Mouse (Mus musculus): ENCODE data around the gene Tmem132d. TPM values are rescaled to one million over a fixed set of nuclear protein-coding genes. Genes with fewer than 3 reads are reported as not detected.

The Tmem132d gene
- polyA plus RNA-seq, 1 experiment from 2014 or later: 2.1 TPM

DNA sequence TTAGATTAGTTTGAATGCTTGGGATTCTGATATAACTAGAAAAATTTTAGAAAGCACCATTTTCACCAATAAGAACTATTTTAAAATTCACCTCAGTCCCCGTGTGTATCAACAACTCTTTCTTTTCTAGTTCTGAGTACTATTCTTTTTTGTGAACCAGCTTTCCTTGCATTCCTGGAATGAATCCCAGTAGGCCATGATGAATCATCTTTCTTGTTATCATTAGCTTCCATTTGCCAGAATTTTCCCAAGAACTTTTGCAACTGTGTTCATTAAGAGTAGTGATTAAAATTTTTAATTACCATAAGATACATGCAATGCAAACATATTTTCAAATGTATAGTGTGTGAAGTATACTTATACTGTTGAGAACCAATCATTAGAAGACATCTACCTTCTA, 537.7 kb downstream of the Tmem132d start:
- Histone ChIP-seq H3K4me2 (replicated peaks) (no peak overlapping the region), H3K4me1 (no peaks in the 10 kb centered on the region), H3K27ac (no peak overlapping the region), H3K27me3 (replicated peaks) (no peaks in the 10 kb centered on the region), H3K9me3 (no peaks in the 10 kb centered on the region), H3K36me3 (no peaks in the 10 kb centered on the region), H3K9ac (no peak overlapping the region), H3K4me3 (no peak overlapping the region)
- 90% methylated on average over 1 of the region's 1 CpGs for WGBS
- no peak for ATAC-seq (ENCODE audit: low FRiP score, low read depth)

DNA sequence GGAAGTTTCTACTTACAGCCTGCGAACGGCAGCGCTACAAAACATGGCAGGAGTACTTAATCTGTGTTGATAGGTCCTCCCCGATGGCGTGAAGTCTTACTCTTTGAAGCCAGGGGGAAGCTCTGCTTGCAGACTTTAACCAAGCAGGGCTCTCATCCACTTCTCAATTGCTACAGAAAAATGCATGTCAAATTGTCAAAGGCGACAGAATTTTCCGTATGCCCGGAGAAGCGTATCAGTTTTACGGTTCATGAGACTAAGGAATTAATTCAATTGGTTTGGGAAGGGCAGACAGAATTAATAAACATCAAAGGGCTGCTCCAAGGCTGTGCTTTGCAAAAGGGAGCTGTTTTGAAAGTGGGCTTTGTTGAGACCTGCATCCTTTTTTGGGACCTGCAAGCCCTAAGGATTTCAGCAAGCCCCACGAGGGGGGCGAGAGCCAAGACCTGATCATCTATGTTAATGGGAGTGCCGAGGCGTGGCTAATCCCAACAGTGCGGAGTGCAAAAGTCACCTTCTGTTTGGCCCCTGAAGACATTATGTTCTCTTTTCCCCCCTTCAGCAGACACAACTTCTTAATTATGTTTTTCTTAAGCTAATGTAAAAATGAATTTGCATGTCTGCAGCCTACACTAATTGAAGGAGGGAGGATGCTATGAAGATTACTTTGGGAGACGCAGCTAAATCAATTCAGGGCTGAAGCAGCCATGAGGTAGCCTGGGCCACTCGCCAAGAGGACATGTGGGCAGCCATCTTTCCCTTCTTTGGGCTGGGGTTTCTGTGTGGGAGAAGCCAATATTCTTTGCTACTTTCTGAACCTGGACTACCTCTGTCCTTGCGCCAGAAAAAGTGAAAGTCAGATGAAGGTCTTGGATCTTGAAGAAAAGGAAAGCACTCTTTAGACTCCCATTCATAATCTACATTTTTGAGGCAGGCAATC, 547.0 kb downstream of the Tmem132d start:
- ATAC-seq (ENCODE audit: low FRiP score, low read depth): no peak
- Histone ChIP-seq H3K9me3 (no peaks in the 10 kb centered on the region), H3K4me2 (replicated peaks) (no peak overlapping the region), H3K36me3 (no peaks in the 10 kb centered on the region), H3K27me3 (replicated peaks) (no peaks in the 10 kb centered on the region), H3K4me1 (no peaks in the 10 kb centered on the region), H3K9ac (no peak overlapping the region), H3K4me3 (no peak overlapping the region), H3K27ac (no peak overlapping the region)
- WGBS: 77% methylated on average over 18 of the region's 18 CpGs

DNA sequence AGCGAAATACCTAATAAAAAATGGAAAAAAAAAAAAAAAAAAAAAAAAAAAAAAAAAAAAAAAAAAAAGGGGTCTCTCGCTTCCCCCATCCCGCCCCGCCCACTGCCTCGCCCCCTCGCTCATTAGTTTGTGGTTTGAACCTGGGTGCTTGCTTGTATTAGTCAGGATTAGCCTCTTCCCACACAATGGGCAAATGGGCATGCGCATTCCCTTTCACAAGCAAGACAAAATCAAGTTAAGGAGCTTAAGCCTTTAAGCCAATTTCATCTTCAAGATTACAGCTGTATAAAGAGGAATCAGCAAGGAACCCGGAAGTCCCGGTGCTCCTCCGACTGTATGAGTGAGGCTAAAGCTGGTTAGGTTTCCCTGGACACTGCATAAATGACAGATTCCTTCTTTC, 549.9 kb downstream of the Tmem132d start:
- Histone ChIP-seq H3K36me3 (no peaks in the 10 kb centered on the region), H3K4me3 (no peak overlapping the region), H3K4me1 (no peaks in the 10 kb centered on the region), H3K9ac (no peak overlapping the region), H3K4me2 (replicated peaks) (no peak overlapping the region), H3K27me3 (replicated peaks) (no peaks in the 10 kb centered on the region), H3K27ac (no peak overlapping the region), H3K9me3 (no peaks in the 10 kb centered on the region)
- 85% methylated on average over 9 of the region's 10 CpGs for WGBS
- ATAC-seq (ENCODE audit: low FRiP score, low read depth): no peak

DNA sequence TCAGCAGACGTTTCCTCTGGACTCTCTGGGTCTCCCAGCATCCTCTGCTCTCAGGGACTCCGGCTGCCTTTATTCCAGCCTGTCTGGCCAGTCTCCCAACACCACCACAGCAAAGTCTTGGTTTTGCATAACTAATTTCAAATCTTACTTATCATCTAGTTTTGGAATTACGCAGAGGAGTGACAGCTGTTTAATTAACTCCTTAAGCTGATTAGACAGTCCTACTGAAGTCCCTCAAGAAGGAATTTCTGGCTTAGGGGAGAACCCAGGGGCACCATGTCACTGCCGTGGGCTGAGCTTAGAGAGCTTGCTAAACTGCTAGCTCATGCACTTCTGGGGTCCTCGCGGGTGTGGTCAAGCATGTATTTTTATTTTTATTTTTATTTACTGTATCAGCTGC, 558.4 kb downstream of the Tmem132d start:
- no peak for ATAC-seq (ENCODE audit: low FRiP score, low read depth)
- Histone ChIP-seq H3K27me3 (replicated peaks) (no peaks in the 10 kb centered on the region), H3K9ac (no peak overlapping the region), H3K4me2 (replicated peaks) (no peak overlapping the region), H3K36me3 (no peaks in the 10 kb centered on the region), H3K4me3 (no peak overlapping the region), H3K4me1 (no peaks in the 10 kb centered on the region), H3K27ac (no peak overlapping the region), H3K9me3 (no peaks in the 10 kb centered on the region)
- WGBS: 85% methylated on average over 6 of the region's 6 CpGs

DNA sequence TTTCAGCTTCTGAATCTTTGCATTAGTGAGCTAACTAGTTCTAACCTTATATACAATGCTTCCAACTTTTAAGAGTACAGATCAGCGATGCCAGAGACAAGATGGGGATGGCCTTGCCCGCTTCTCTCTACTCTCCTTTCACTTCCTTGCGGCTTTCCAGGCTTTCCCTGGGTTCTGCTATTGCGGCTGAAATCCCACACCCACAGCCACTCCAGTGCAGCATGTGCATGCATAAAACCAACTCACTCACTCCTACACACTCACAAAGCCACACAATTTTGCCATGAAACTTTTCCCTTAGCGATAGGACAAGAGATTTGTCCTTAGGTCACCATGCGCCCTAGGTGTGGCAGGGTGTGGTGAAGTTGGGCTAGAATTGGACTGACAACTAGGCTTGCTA, 567.7 kb downstream of the Tmem132d start:
- no peak overlapping the region for H3K9ac ChIP-seq
- H3K4me1 ChIP-seq: no peaks in the 10 kb centered on the region
- no peaks in the 10 kb centered on the region for H3K36me3 ChIP-seq
- 93% methylated on average over 6 of the region's 6 CpGs for WGBS
- H3K27ac ChIP-seq: no peak overlapping the region
- H3K27me3 ChIP-seq (replicated peaks): no peaks in the 10 kb centered on the region
- H3K4me3 ChIP-seq: no peak overlapping the region
- H3K9me3 ChIP-seq: no peaks in the 10 kb centered on the region
- ATAC-seq (ENCODE audit: low FRiP score, low read depth): no peak
- H3K4me2 ChIP-seq (replicated peaks): no peak overlapping the region

DNA sequence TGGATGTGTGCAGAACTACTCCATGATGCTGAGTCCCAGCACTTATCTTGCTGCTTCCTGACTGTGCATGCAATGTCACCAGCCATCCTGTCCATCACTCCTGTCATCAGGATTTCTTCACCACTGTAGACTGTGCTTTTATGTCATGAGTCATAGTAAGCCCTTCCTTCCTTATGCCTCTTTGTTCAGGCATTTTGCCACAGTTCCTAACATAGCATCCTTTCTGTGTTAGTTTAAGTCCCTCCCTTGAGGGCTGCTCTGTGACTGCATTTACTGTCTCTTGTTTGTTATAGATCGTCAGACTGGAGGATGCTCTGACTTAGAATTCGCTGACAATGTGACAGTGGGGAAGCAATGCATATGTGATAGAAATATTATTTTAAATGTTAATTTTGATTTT, 573.2 kb downstream of the Tmem132d start:
- no peak overlapping the region for H3K4me2 ChIP-seq (replicated peaks)
- H3K27me3 ChIP-seq (replicated peaks): no peaks in the 10 kb centered on the region
- no peaks in the 10 kb centered on the region for H3K36me3 ChIP-seq
- H3K4me3 ChIP-seq: no peak overlapping the region
- no peak overlapping the region for H3K9ac ChIP-seq
- H3K9me3 ChIP-seq: no peaks in the 10 kb centered on the region
- H3K27ac ChIP-seq: no peak overlapping the region
- WGBS: 77% methylated on average over 2 of the region's 2 CpGs
- no peak for ATAC-seq (ENCODE audit: low FRiP score, low read depth)
- no peaks in the 10 kb centered on the region for H3K4me1 ChIP-seq

DNA sequence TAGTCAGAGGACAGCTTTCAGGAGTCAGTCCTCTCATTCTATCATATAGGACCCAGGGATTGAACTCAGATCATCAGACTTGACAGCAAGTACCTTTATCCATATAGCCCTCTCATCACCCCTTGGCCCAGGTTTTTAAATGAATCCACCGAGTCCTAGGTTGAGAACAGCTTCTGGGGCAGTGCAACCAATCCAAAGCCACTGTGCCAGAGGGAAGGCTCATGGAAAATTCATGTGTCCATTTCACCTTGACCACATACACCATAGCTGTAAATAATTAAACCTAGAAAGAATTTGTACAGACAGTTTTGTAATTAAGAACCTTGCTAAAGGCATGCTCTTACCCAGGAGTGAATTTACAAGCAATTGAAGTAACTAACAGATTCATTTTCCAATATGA, 580.6 kb downstream of the Tmem132d start:
- ATAC-seq (ENCODE audit: low FRiP score, low read depth): no peak
- H3K9ac ChIP-seq: no peak overlapping the region
- H3K27me3 ChIP-seq (replicated peaks): no peaks in the 10 kb centered on the region
- no peak overlapping the region for H3K4me3 ChIP-seq
- no peaks in the 10 kb centered on the region for H3K9me3 ChIP-seq
- H3K4me2 ChIP-seq (replicated peaks): no peak overlapping the region
- no peaks in the 10 kb centered on the region for H3K36me3 ChIP-seq
- no peaks in the 10 kb centered on the region for H3K4me1 ChIP-seq
- H3K27ac ChIP-seq: no peak overlapping the region
- WGBS: 88% methylated on average over 1 of the region's 1 CpGs

DNA sequence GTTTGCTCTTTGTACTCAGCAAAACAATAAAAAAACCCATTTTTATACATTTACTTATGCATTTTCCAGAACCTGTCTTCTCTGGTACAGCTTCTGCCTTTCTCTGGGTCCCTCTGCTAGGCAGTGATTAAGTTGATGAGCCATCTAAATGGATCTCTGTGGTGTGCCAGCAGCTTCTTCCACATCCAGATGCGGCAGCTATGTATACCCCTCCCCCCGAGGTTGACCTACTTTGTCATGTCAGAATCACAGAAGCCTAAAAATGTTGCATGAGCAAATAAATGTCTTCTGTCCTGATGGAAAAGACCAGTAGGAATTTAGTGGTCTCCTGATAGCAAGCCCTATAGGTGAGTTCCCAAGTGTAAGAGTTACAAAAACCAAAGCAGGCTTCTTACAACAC, 601.1 kb downstream of the Tmem132d start:
- H3K9me3 ChIP-seq: no peaks in the 10 kb centered on the region
- no peak overlapping the region for H3K27ac ChIP-seq
- 97% methylated on average over 2 of the region's 2 CpGs for WGBS
- H3K4me2 ChIP-seq (replicated peaks): no peak overlapping the region
- no peaks in the 10 kb centered on the region for H3K4me1 ChIP-seq
- no peaks in the 10 kb centered on the region for H3K36me3 ChIP-seq
- no peaks in the 10 kb centered on the region for H3K27me3 ChIP-seq (replicated peaks)
- ATAC-seq (ENCODE audit: low FRiP score, low read depth): no peak
- no peak overlapping the region for H3K4me3 ChIP-seq
- H3K9ac ChIP-seq: no peak overlapping the region

DNA sequence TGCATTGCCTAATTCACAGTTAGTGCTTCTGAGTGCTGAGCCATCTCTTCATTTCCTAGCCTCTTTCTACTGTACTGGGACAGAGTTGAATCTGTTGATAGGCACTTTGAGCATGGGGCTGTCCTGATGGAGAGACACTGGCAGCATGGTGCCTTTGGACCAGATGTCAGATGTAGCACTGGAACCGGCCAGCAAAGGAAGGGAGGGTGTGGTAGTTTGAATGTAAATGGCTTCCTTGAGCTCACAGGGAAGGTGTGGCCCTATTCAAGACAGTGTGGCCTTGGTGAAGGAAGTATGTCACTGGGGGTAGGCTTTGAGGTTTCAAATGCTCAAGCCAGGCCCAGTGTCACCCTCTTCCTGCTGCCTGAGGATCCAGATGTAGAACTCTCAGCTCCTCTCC, 602.0 kb downstream of the Tmem132d start:
- ATAC-seq (ENCODE audit: low FRiP score, low read depth): no peak
- Histone ChIP-seq H3K27ac (no peak overlapping the region), H3K4me1 (no peaks in the 10 kb centered on the region), H3K4me2 (replicated peaks) (no peak overlapping the region), H3K4me3 (no peak overlapping the region), H3K36me3 (no peaks in the 10 kb centered on the region), H3K27me3 (replicated peaks) (no peaks in the 10 kb centered on the region), H3K9me3 (no peaks in the 10 kb centered on the region), H3K9ac (no peak overlapping the region)
- WGBS: 82% methylated on average over 1 of the region's 1 CpGs

DNA sequence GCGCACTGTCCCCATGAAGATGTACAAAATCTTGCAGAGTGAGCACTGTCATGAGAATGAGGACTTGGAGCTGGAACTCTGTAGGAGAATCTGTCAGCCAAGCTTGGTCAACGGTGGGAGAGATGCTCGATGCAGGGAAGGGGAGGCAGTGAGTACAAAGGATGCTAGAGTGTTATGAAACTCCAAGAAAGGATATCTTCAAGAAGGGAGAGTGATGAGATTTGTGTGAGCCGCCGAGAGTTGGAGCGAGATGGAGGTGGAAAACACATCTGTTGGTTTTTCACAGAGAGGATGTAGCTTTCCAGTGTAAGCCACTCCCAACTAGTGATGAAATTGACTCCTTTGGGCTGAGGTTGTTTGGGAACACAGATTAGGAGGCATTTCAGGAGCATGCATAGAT, 604.1 kb downstream of the Tmem132d start:
- no peaks in the 10 kb centered on the region for H3K27me3 ChIP-seq (replicated peaks)
- H3K27ac ChIP-seq: no peak overlapping the region
- H3K9me3 ChIP-seq: 0 out of 2 replicates have a peak, but pooled peaks cover under 1% of the 10 kb centered on the region
- H3K9ac ChIP-seq: no peak overlapping the region
- no peaks in the 10 kb centered on the region for H3K4me1 ChIP-seq
- H3K4me2 ChIP-seq (replicated peaks): no peak overlapping the region
- no peak overlapping the region for H3K4me3 ChIP-seq
- H3K36me3 ChIP-seq: no peaks in the 10 kb centered on the region
- WGBS: 94% methylated on average over 6 of the region's 6 CpGs
- ATAC-seq (ENCODE audit: low FRiP score, low read depth): no peak

DNA sequence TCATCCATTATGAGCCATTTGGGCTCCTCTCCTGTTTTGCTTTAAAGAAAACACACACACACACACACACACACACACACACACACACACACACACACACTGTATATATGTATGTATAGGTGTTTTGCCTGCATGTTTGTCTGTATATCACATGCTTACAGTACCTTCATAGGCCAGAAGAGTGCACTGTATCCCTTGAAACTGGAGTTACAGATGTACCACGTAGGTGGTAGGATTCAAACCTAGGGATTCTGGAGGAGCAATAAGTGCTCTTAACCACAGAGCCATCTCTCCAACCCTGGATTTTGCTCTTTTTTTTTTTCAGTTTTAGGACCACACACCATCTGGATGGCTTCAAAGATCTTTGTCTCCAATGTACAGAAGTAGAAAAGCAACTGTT, 610.9 kb downstream of the Tmem132d start:
- 53% methylated on average over 1 of the region's 1 CpGs for WGBS
- Histone ChIP-seq H3K4me2 (replicated peaks) (no peak overlapping the region), H3K9ac (no peak overlapping the region), H3K9me3 (peaks cover 6% of the 10 kb centered on the region; the same call in 1 of the 2 replicates), H3K27me3 (replicated peaks) (no peaks in the 10 kb centered on the region), H3K36me3 (no peaks in the 10 kb centered on the region), H3K4me1 (no peaks in the 10 kb centered on the region), H3K27ac (no peak overlapping the region), H3K4me3 (no peak overlapping the region)
- no peak for ATAC-seq (ENCODE audit: low FRiP score, low read depth)

DNA sequence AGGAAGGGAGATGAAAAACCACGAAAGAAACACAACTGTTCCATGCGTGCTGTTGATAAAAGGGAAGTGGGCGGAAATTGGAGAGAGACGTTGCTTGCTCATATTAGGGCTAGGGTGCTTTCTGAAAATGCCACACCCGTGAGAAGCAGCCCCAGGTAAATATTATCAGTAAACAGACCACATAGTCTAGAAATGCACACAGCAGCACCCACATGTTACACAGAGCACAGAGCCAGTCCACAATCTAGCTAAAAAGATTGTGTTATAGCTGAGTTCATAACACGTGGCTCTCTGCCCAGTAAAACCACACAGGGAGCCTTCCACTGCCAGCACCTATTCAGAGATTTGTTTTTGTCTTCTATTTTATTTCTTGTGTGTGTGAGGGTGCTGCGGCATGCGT, 617.6 kb downstream of the Tmem132d start:
- Histone ChIP-seq H3K27me3 (replicated peaks) (no peaks in the 10 kb centered on the region), H3K9ac (no peak overlapping the region), H3K36me3 (no peaks in the 10 kb centered on the region), H3K4me3 (no peak overlapping the region), H3K4me1 (no peaks in the 10 kb centered on the region), H3K9me3 (no peaks in the 10 kb centered on the region), H3K27ac (no peak overlapping the region), H3K4me2 (replicated peaks) (no peak overlapping the region)
- no peak for ATAC-seq (ENCODE audit: low FRiP score, low read depth)
- 85% methylated on average over 8 of the region's 8 CpGs for WGBS

DNA sequence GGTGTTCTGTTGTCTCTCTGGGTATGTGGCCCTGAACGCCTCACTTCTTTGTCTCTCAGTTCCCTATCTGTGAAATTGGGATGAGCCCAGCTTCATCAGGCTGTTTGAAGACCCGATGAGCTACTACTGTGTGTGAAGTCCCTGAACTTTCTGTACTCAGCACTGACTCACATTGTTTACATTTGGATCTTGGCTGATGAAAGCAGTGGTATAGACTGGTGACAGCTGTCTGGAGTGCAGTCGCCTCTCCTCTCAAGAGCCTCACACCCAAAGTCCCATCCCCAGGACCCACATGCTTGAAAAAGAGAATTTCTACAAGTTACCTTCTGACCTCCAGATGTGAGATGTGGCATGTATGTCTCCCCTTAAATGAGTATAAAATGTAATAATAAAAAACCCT, 625.5 kb downstream of the Tmem132d start:
- Histone ChIP-seq H3K9ac (no peak overlapping the region), H3K4me3 (no peak overlapping the region), H3K36me3 (no peaks in the 10 kb centered on the region), H3K4me1 (no peaks in the 10 kb centered on the region), H3K27ac (no peak overlapping the region), H3K4me2 (replicated peaks) (no peak overlapping the region), H3K27me3 (replicated peaks) (no peaks in the 10 kb centered on the region), H3K9me3 (no peaks in the 10 kb centered on the region)
- WGBS: 88% methylated on average over 3 of the region's 3 CpGs
- ATAC-seq (ENCODE audit: low FRiP score, low read depth): no peak
